Mouse (Mus musculus) cerebellum, adult (tissue): ENCODE measurements around the gene Iqgap2.

Experiments used
- ATAC-seq: cut with Nextera tagmentation; 2 replicates; pipeline ENCODE4 v1.9.2; 2017; ENCODE audit warnings: mild to moderate bottlenecking, moderate library complexity, mixed read lengths; ENCODE audit not compliant: insufficient number of reproducible peaks, low FRiP score, low TSS enrichment

Gene Iqgap2

GRCm38 (mm10) chr13:95667260-95667659 is 224.5 kb downstream of the Iqgap2 start:
- no peak for ATAC-seq

- no peak for ATAC-seq
Measured at GRCm38 (mm10) chr13:95665644-95666356, 225.9 kb downstream of the Iqgap2 start.

GRCm38 (mm10) chr13:95663834-95664233 is 227.9 kb downstream of the Iqgap2 start:
- no peak for ATAC-seq

GRCm38 (mm10) chr13:95659432-95659831 is 232.3 kb downstream of the Iqgap2 start:
- ATAC-seq: no peak

- ATAC-seq: no peak
Measured at GRCm38 (mm10) chr13:95657171-95657570, 234.6 kb downstream of the Iqgap2 start.

- no peak for ATAC-seq
Measured at GRCm38 (mm10) chr13:95655284-95655683, 236.4 kb downstream of the Iqgap2 start.

- ATAC-seq: no peak
Measured at GRCm38 (mm10) chr13:95653696-95654095, 238.0 kb downstream of the Iqgap2 start.

- no peak for ATAC-seq
Measured at GRCm38 (mm10) chr13:95651870-95652668, 239.7 kb downstream of the Iqgap2 start.

- no peak for ATAC-seq
Measured at GRCm38 (mm10) chr13:95649941-95650340, 241.8 kb downstream of the Iqgap2 start.

GRCm38 (mm10) chr13:95647248-95647647 is 244.5 kb downstream of the Iqgap2 start:
- no peak for ATAC-seq

GRCm38 (mm10) chr13:95646687-95647111 is 245.0 kb downstream of the Iqgap2 start:
- ATAC-seq: no peak

GRCm38 (mm10) chr13:95643740-95644139 is 248.0 kb downstream of the Iqgap2 start:
- ATAC-seq: no peak

GRCm38 (mm10) chr13:95641061-95641986 is 250.4 kb downstream of the Iqgap2 start:
- no peak for ATAC-seq

GRCm38 (mm10) chr13:95640408-95640807 is 251.3 kb downstream of the Iqgap2 start:
- ATAC-seq: no peak

GRCm38 (mm10) chr13:95639336-95640116 is 252.2 kb downstream of the Iqgap2 start:
- ATAC-seq: no peak

- ATAC-seq: no peak
Measured at GRCm38 (mm10) chr13:95638894-95639293, 252.8 kb downstream of the Iqgap2 start.

- ATAC-seq: no peak
Measured at GRCm38 (mm10) chr13:95637737-95638136, 254.0 kb downstream of the Iqgap2 start.

- ATAC-seq: no peak
Measured at GRCm38 (mm10) chr13:95635301-95635700, 256.4 kb downstream of the Iqgap2 start.

GRCm38 (mm10) chr13:95634451-95634850 is 257.3 kb downstream of the Iqgap2 start:
- no peak for ATAC-seq

GRCm38 (mm10) chr13:95633384-95633783 is 258.3 kb downstream of the Iqgap2 start:
- no peak for ATAC-seq
